Mouse (Mus musculus) induced T-regulatory cell, adult 2 months (primary cell): ENCODE results near the gene Drd3.

ENCODE experiments used
- DNase-seq: peaks from one replicate; pipeline ENCODE4 v3.0.0-alpha.2; 2012; ENCODE audit warnings: low read depth

The Drd3 gene

DNA sequence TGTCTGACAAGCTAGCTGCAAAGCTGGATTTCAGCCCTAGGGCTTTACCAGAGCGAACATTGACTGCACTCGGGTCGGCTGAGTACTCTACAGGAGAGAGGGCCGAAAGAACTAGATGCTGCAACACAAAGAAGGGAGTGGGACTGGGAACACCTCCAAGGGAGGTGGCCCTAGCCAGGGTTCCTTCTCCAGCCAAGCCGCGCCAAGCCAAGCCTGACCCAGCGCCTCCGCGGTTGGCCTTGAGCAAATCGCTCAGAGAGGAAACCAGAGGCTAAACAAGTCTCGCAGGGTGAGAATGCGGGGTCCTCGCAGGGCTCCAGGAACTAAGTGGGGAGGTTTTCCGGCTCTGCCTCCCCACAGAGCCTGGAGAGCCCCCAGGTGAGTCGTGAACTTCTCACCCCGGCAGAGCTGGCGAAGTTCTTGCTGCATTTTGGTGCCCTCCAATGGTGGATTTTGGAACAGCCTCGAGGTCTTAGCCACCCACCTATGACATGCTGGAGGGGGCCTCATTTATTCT lies 48.0 kb downstream of the Drd3 start:
- peak; percentile 88 for DNase-seq

DNA sequence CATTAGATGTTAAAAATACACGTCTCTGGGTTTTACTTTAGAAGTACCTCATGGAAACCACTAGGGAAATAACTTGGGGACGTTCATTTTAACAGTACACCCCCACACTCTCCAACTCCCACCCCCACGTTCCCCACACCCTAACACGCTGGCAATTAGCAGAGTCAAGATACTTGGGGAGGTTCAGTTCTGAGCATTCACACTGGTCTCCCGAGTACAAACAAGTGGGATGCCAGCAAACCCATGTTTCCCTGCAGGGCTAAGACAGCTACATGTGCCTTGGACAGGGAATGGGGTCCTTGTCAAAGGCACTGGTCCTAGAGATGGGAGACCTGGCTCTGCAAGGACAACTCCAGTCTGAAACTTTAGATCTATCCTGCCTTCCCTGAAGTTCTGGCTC lies 48.6 kb downstream of the Drd3 start:
- DNase-seq: peak; percentile 3

DNA sequence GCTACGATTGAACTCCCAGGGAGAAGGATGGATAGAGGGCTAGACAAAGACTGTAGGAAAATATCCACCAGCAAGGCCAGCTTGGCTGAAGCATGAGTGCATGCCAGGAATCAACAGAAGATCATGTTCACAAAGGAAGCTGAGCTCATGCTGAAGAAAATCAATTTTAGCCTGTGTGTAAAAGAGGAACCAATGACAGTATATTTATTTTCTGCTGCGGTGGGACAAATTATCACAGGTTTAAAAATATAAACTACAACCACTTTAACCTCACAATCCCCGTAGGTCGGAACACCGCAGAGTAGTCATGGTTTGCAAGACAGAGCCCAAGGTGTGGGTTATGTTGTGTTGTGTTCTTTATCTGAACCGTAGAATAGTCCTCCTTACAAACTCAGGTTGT lies 50.5 kb downstream of the Drd3 start:
- no peak for DNase-seq

DNA sequence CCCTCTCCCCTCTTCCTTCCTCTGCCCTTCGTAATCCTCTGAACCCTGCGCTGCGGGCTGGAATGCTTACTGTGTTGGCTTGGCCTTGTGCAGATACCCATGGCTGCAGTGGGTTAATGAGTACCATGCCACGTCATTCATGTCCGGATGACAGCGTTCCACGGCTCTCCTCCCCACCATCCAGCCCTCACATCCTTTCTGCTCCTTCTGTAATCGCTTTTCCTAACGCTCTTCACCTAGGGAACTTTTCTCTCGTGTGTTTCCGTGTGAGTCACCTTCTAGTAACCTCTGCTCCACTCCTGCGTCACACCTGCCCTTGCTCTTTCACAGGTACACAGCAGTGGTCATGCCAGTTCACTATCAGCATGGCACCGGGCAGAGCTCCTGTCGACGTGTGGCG lies 53.2 kb downstream of the Drd3 start:
- DNase-seq: no peak

DNA sequence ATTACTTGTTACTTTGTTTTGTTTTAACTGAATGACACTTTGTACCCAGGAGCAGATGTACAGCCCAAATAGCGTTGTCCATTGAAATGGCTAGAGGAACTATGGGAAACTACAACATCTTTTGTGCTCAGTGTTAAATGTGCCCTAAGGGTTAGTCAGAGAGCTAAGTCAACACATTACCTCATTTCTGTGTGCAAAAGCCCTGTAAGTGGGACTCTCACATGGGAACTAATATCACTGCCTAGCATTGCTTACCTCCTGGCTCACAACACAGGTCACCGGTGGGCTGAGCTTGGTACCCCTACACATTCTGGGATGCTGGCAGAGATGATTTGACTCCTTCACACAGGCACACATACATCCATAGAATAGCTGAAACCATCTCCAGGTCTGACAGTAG lies 55.6 kb downstream of the Drd3 start:
- no peak for DNase-seq

DNA sequence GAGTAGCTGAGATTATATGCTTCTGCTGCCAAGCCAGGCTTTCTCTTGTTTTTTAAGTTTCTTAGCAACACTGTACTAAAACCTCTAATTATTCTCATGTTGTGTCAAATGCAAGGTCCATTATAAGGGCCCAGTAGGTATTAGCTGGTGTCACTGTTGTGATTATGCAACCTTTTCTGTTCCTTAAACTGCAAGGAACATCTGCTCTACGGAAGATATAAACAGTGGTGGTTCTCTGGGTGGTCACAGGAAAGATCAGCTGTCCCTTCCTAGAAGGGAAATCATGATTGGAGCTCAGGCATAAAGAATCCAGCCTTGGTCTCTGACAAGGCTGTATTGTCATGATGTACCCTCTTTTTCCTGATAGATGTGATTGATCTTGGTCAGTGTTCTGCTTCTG lies 57.6 kb downstream of the Drd3 start:
- no peak for DNase-seq

DNA sequence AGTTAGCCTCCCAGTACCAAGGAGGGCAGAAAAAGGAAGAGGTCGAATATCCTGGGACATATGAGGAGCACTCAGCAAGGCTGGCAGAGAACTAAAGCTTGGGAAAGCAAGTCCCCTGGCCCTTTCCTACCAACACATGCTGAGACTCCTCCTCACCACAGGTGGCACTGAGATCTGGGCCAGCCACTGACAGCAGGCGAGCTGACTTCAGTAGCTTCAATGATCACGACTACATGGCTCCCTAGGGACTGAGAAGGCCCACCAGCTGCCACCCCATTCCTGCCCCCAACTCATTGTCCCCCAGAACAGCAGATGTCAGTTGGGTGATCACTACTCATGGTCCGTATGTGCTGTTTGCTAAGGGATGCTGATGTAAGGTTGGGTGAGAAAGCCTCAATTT lies 60.8 kb downstream of the Drd3 start:
- no peak for DNase-seq

DNA sequence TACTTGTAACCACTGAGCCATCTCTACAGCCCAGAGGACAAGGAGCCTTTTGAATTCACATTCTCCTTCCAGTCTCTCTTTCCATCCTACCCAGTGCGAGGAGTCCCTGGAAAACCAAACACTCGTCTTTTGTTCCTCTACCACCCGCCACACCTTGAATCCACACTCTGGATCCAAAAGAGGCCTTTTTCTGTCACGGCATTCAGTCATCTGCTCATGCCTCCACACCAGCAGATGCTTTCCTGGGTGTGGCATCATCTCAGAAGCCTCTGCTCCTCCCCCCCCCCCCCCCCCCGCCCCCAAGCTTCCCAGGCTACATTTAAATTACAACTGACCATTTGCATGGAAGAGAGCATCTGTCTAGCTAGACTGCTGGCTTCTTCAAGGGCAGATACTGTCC lies 62.5 kb downstream of the Drd3 start:
- DNase-seq: no peak

DNA sequence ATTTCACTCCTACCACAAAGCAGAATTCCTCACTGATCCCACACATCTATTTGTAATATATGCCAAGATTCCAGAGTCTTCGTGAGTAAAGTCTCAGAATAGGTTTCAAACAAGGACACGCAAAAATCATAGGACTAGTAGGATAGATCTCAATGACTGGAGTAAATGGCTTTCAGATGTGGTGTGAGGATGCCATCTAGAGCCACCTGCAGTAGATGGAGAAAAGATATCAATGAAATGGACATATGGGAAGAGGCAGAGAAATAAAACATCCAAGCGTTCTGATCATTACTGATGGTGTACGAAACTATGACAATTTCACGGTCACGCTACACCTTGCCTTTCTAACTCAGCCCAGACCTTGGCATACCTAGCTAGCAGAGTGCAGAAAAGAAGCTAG lies 64.6 kb downstream of the Drd3 start:
- DNase-seq: no peak

DNA sequence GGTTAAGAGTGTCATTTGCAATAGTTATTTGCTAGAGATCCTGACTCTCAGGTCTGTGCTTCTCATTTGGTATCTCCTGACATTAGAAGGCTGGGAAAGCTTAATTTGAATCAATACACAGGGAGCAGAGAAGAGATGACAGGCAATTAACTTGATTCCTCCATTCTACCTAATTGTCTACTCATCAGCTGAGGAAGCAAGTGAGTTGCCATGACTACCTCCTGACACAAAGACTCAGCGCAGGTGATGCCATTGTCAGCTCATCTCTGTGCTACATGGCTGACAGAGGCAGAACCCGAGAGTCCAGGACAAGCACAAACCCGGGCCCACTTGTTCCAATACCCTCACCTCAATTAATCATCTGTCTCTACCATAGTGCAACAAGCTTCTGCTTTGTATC lies 73.7 kb downstream of the Drd3 start:
- DNase-seq: no peak

DNA sequence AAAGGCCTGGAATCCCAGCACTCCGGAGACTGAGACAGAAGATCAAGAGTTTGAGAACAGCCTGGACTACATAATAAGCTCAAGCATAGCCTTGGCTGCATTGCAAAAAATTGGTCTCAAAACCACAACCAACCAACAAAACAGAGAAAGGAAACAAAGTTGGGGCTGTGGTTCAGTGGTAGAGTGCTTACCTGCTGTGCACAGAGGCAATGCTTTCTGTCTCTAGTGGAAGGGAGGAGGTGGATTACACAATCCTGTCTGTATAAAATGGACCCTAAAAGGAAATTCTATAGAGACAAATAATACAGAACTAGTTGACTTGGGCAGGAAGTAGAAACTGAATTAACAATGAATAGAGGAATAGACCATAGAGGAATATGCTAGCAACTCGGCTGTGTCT lies 78.1 kb downstream of the Drd3 start:
- DNase-seq: peak; percentile 31

DNA sequence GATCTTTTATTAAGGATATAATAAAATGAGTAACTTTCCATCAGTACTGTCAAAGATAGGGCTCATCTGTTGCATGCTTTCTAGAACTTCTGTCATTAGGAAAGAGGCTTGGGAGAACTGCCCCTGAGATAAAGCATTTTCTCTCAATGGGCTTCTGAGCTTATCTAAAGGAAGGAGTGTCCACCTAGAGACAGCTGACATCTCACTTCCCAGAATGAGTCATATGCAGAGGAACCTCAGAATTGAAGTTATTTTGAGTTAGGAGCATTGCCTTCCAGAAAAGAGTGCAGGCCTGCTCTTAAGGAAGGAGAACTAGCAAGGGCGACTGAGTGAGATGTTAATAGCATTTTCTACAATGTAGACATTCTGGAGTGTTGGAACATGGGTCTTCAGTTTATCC lies 87.4 kb downstream of the Drd3 start:
- DNase-seq: no peak

DNA sequence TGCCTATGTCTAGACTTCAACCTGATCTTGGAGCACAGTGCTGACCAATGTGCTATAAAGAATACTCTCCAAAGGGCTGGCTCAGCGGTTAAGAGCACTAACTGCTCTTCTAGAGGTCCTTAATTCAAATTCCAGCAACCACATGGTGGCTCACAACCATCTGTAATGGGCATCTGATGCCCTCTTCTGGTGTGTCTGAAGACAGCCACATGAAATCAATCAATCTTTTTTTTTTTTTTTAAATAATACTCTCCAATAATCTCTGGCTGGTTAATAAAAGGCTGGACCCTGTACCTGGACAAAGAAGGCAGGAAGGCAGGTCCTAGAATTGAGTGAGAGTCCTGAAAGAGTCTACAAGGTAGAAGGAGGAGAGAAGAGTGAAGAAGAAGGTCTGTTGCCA lies 96.0 kb downstream of the Drd3 start:
- DNase-seq: no peak

DNA sequence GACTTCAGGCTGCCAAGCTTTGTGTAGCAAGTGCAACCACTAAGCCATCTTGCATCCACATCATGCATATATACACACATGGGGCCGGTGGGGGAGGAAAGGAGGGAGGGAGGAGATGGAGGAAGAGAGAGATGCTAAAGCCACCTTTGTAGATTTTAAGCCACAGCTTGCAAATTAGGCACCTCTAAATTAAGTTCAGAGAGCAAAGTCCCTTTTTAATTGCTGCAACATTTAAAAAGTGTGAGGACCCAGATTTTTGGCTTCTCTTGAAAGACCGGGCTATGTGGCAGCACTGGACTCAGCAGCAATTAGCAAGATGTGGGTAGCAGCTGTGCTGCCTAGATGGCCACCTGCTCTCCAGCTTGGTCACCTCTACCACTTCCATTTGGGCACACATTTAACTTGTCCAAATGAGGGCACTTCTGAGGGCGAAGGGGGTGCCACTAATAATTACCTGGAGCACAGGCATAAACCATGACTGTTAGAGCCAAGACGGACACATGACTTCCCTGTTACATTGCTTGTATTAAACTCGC lies 105.2 kb downstream of the Drd3 start:
- no peak for DNase-seq

DNA sequence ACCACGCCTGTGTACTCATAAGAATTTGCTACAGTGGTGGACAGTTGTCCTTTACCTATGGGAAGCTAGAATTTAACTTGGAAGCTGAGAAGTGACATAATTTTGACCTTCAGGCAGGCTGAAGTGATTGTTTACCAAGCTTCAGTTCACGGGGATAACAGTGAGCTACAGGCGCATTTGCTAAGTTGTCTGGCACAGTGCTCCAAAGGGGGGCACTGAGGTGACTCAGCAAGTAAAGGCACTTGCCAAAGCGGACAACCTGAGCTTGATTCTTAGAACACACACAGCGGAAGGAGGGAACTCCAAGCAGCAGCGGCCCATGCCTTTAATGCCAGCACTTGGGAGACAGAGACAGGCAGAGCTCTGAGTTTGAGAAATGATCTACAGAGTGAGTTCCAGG lies 106.8 kb downstream of the Drd3 start:
- no peak for DNase-seq

DNA sequence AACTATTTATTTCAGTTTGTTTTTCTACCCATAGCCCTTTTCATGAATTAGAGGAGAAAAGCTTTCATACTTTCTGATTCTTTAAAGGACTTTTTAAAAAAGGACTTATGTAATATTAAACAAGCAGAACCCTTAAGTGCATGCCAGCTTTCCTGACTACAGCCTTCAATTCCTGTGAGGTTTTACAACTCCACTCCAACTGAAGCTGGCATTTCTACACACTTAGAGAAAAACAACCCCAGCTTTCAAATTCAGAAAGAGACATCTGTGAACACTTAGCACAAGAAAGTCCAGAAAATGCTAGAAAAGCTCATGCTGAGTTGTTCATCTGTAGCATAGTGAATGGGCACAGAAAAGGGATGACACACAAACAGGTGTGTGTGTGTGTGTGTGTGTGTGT lies 116.0 kb downstream of the Drd3 start:
- no peak for DNase-seq

DNA sequence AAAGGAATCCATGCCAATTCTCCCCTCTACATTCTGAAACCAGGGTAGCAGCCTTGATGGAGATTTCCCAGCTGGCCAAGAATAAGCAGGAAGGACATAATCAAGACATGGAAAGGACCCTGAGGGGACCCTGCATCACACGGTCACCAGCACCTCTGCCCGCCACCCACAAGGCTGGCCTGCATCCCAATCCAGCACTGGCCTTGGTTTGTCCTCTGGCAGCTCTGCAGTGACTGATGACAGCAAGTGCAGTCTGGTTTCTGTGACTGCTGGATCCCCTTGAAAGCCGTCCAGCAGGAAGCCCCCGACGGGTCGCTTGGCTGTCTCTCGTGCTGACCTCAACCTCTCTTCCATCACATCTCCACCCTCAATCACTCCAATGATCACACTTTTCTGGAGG lies 117.6 kb downstream of the Drd3 start:
- DNase-seq: no peak
